Mouse (Mus musculus) bone marrow macrophage, adult 2 months (primary cell): Measurements from ENCODE around the gene Gsn. TPM values are rescaled to one million over a fixed set of nuclear protein-coding genes. Genes with fewer than 3 reads are reported as not detected.

Experiments
- H3K27ac ChIP-seq: 2 replicates; pipeline ENCODE4 v1.5.1; 2012; ENCODE audit warnings: low read depth, low read length; ENCODE audit not compliant: insufficient read depth
- H3K4me1 ChIP-seq: 2 replicates; pipeline ENCODE4 v1.6.1; 2012; ENCODE audit warnings: low read length; ENCODE audit not compliant: control insufficient read depth, insufficient read depth
- H3K4me3 ChIP-seq: 2 replicates; pipeline ENCODE4 v1.5.1; 2012; ENCODE audit warnings: mild to moderate bottlenecking, low read length, moderate library complexity; ENCODE audit not compliant: insufficient read depth
- CTCF ChIP-seq: IDR thresholded peaks from 2 replicates; pipeline ENCODE4 v1.5.1; 2012; ENCODE audit warnings: low read depth, mild to moderate bottlenecking, low read length, moderate library complexity
- POLR2A ChIP-seq: IDR thresholded peaks from 2 replicates; pipeline ENCODE4 v1.6.1; 2012; ENCODE audit warnings: mild to moderate bottlenecking, low read depth, low read length, borderline replicate concordance
- polyA plus RNA-seq: library from polyadenylated mRNA; stranded (reverse); fragments of >200 nt; gene quantifications from 2 replicates; pipeline ENCODE4 v1.2.4, GENCODE M21; 2012; ENCODE audit not compliant: missing spikeins, insufficient read depth, insufficient read length

The Gsn gene
- polyA plus RNA-seq, 1 experiment = 330 TPM

GRCm38 (mm10) chr2:35222822-35223391 is 33.3 kb upstream of the Gsn start:
- peaks cover 11% of the 10 kb centered on the region for H3K4me1 ChIP-seq
- H3K27ac ChIP-seq = 0 out of 2 replicates have a peak overlapping the region, but pooled peaks have one; percentile 28
- H3K4me3 ChIP-seq = no peak overlapping the region
- no peak for TF ChIP-seq CTCF
- TF ChIP-seq POLR2A = no peak

- H3K4me3 ChIP-seq = no peak overlapping the region
- H3K27ac ChIP-seq = no peak overlapping the region
- no peak for TF ChIP-seq POLR2A
- TF ChIP-seq CTCF = no peak
- H3K4me1 ChIP-seq = peaks cover 11% of the 10 kb centered on the region
Observed at GRCm38 (mm10) chr2:35224285-35224684, 31.9 kb upstream of the Gsn start.

DNA sequence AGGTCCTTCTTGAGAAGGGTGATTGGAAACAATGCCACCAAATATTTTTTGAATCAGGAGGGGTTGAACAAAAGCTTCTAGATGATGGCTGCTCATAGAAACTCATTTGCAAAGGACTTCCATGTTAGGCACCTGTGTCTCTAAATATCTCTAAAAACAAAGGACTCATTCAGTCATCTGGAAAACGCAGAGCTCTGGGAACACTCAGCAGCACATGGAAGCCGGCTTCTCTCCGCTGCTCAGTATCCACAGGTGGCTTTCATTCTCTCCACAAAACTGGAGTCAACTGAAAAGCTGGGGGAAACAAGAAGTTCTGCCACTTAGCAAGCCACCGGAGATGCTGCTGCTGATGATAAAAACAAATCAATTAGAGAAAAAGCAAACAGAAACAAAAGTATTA is 28.0 kb upstream of the Gsn start:
- H3K4me3 ChIP-seq = no peak overlapping the region
- H3K27ac ChIP-seq = no peak overlapping the region
- peaks cover 24% of the 10 kb centered on the region for H3K4me1 ChIP-seq
- no peak for TF ChIP-seq POLR2A
- no peak for TF ChIP-seq CTCF

DNA sequence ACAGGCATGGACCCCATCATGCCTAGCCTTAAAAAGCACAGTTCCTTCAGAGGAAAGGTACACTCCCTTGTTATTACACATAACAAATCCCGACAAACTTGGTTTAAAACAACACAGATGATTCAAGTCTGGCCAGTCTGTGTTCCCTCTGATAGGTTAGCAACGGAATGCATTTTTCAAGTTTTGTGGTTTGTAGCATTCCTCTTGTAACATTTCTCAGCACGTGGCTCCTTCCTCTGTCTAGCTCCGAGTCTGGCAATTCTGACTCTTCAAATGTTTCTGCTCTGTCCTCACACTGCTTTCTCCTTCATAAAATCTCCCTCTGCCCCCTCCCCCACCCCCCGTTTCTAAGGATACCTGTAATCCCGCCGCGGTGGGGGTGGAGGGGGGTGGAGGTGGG is 26.0 kb upstream of the Gsn start:
- Histone ChIP-seq H3K4me3 (no peak overlapping the region), H3K27ac (no peak overlapping the region), H3K4me1 (peaks cover 29% of the 10 kb centered on the region)
- TF ChIP-seq CTCF = no peak

DNA sequence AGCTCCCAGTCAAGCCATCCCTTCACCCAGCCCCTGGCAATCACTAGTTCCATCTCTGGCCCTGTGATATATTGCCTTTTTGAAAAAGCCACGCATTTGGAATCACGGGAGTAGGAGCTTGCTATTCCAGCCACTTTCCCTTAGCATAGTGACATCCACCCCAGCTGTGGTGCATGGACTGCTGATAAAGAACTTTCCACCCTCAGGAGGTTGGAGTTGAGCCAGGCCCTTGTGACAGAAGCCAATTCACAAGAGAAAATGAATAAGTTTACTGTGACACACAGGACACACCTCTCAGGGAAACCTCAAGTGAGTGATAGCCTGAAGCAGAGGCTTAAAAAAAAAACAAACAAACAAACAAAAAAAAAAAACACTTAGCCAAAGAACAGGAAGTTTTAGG is 24.3 kb upstream of the Gsn start:
- no peak for TF ChIP-seq CTCF
- TF ChIP-seq POLR2A = no peak
- H3K4me3 ChIP-seq = no peak overlapping the region
- peaks cover 29% of the 10 kb centered on the region for H3K4me1 ChIP-seq
- H3K27ac ChIP-seq = peak overlapping the region; percentile 85

- peaks cover 33% of the 10 kb centered on the region for H3K4me1 ChIP-seq
- peak overlapping the region; percentile 85 for H3K27ac ChIP-seq
- TF ChIP-seq POLR2A (no peak), CTCF (no peak)
- peak overlapping the region; percentile 46 for H3K4me3 ChIP-seq
Observed at GRCm38 (mm10) chr2:35232595-35233445, 23.4 kb upstream of the Gsn start.

DNA sequence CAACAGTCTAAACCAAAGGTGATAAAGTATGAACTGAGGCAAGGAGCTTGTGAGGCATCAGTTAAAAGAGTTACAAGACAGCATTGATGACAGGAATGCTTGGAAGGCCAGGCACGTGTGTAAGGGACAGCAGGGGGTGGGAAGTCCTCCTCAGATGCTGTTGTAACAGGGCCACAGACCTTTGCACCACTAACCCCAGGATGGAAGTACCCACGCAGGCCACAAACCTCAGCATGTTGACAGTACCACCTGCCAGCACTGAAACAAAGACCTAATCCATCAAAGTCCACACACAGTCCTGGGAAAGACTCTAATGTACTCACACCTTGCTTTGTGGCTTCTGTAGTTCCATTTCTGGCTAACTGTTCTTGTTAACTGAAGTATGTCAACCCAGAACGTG is 22.3 kb upstream of the Gsn start:
- Histone ChIP-seq H3K4me1 (peaks cover 35% of the 10 kb centered on the region), H3K27ac (no peak overlapping the region), H3K4me3 (no peak overlapping the region)
- TF ChIP-seq CTCF (no peak), POLR2A (no peak)

DNA sequence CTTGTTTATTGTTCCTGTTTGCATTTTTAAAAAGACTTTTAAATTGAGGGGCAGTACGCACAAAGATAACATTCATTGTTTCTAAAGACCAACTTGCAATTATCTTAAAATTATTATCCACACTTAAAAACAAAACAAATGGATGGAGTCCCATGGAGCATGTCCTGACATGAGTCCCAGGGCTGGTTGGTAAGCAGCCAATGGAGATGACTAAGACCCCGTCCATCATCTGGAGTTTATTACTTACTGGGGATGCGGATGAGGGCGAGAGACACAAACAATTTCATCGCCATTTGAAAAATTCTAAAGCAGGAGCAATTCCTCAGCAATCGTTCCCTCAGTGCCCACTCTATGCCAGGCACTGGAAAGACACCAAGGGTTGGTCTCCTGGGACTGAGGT is 21.2 kb upstream of the Gsn start:
- no peak for TF ChIP-seq CTCF
- TF ChIP-seq POLR2A = no peak
- Histone ChIP-seq H3K4me3 (no peak overlapping the region), H3K4me1 (peaks cover 44% of the 10 kb centered on the region), H3K27ac (no peak overlapping the region)

DNA sequence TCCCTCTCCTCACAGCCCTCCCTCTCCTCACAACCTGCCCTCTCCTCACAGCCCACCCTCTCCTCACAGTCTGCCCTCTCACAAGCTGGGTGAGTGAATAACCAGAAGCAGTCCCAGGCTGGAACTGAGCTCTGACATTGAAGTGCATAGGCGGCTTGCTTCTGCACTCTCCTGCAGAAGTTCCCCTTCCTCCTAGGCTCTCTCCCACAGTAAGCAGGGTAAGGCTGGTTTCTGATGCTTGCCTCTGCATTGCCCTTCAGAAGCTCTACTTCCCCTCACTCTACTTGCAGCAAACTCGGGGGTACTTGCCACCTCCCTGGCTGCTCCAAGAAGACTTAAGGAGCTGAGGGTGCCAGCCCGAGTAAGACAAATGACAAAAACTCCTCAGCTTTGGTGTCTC is 11.9 kb upstream of the Gsn start:
- TF ChIP-seq POLR2A (no peak), CTCF (no peak)
- Histone ChIP-seq H3K4me3 (no peak overlapping the region), H3K27ac (peak overlapping the region; percentile 28; the same call in 1 of the 2 replicates)

GRCm38 (mm10) chr2:35247763-35248162 is 8.4 kb upstream of the Gsn start:
- TF ChIP-seq POLR2A = no peak
- no peak for TF ChIP-seq CTCF
- peaks cover 12% of the 10 kb centered on the region for H3K4me1 ChIP-seq

More for the DNA sequence above, 11.9 kb upstream of the Gsn start:
- peaks cover 32% of the 10 kb centered on the region for H3K4me1 ChIP-seq

More at GRCm38 (mm10) chr2:35247763-35248162, 8.4 kb upstream of the Gsn start:
- H3K4me3 ChIP-seq = no peak overlapping the region
- no peak overlapping the region for H3K27ac ChIP-seq
